Mouse (Mus musculus) CH12.LX (cell line): ENCODE measurements at regions not wholly inside any gene's neighbourhood (a gene's known extent, or its start where the extent isn't known, plus 50 kb on each side); places are given as distances from the start of the nearest gene placed in this dataset.

ENCODE experiments used
- BHLHE40 ChIP-seq: IDR thresholded peaks from 2 replicates; pipeline ENCODE4 v1.6.1; 2011; ENCODE audit warnings: mild to moderate bottlenecking, low read depth, low read length, improper control_type of control experiment
- CHD2 ChIP-seq: IDR thresholded peaks from 2 replicates; pipeline ENCODE4 v1.6.1; 2011; ENCODE audit warnings: low read length, improper control_type of control experiment
- CTCF ChIP-seq, 2 experiments: IDR thresholded peaks in 1 of 2; conservative IDR thresholded peaks in 1 of 2; 2 replicates each; pipeline ENCODE4 v1.5.1; 2011 to 2012; ENCODE audit warnings: low read depth in 2 of 2, low read length in 2 of 2, improper control_type of control experiment in 1 of 2, inconsistent platforms in 1 of 2, mild to moderate bottlenecking in 1 of 2, moderate library complexity in 1 of 2
- E2F4 ChIP-seq: IDR thresholded peaks from 2 replicates; pipeline ENCODE4 v1.6.1; 2011; ENCODE audit warnings: low read depth, low read length, improper control_type of control experiment; ENCODE audit not compliant: insufficient replicate concordance
- EP300 ChIP-seq: IDR thresholded peaks from 2 replicates; pipeline ENCODE4 v1.6.1; 2011; ENCODE audit warnings: low read length, improper control_type of control experiment
- GABPA ChIP-seq: IDR thresholded peaks from 2 replicates; pipeline ENCODE4 v1.6.1; 2012; ENCODE audit warnings: low read depth, low read length, improper control_type of control experiment, inconsistent platforms; ENCODE audit not compliant: insufficient replicate concordance
- KAT2A ChIP-seq: IDR thresholded peaks from 2 replicates; pipeline ENCODE4 v1.6.1; 2012; ENCODE audit warnings: low read length, improper control_type of control experiment, inconsistent platforms; ENCODE audit not compliant: insufficient replicate concordance
- MAX ChIP-seq: IDR thresholded peaks from 2 replicates; pipeline ENCODE4 v1.6.1; 2011; ENCODE audit warnings: low read length, improper control_type of control experiment
- PAX5 ChIP-seq: IDR thresholded peaks from 2 replicates; pipeline ENCODE4 v1.6.1; 2012; ENCODE audit warnings: low read length, inconsistent platforms, mixed read lengths
- POLR2A ChIP-seq: IDR thresholded peaks from 2 replicates; pipeline ENCODE4 v1.6.1; 2011; ENCODE audit warnings: low read depth, mild to moderate bottlenecking, improper control_type of control experiment, low read length
- SIN3A ChIP-seq: IDR thresholded peaks from 2 replicates; pipeline ENCODE4 v1.6.1; 2012; ENCODE audit warnings: low read length, improper control_type of control experiment, inconsistent platforms
- SMC3 ChIP-seq: IDR thresholded peaks from 2 replicates; pipeline ENCODE4 v1.6.1; 2011; ENCODE audit warnings: low read depth, low read length, improper control_type of control experiment
- UBTF ChIP-seq: IDR thresholded peaks from 2 replicates; pipeline ENCODE4 v1.6.1; 2012; ENCODE audit warnings: low read depth, mild to moderate bottlenecking, inconsistent platforms, low read length, improper control_type of control experiment, moderate library complexity

- TF ChIP-seq POLR2A = no peak
- TF ChIP-seq E2F4 = no peak
- no peak for TF ChIP-seq CTCF (conservative IDR thresholded peaks at IDR 0.05 in 1 of 2, IDR thresholded peaks at IDR 0.05 in 1 of 2; ENCODE audit: low read depth in 2 of 2, low read length in 2 of 2)
- TF ChIP-seq SMC3 = no peak
- no peak for TF ChIP-seq GABPA
- TF ChIP-seq BHLHE40 = no peak
- TF ChIP-seq PAX5 = no peak
- no peak for TF ChIP-seq MAX
- TF ChIP-seq EP300 = no peak
- no peak for TF ChIP-seq UBTF
- no peak for TF ChIP-seq KAT2A
- TF ChIP-seq CHD2 = no peak
- no peak for TF ChIP-seq SIN3A
Observed at GRCm38 (mm10) chr6:84419691-84420090, 174.0 kb downstream of the Cyp26b1 start.
